Mouse (Mus musculus): Measurements from ENCODE around the gene Zdhhc17. TPM values are rescaled to one million over a fixed set of nuclear protein-coding genes. Genes with fewer than 3 reads are reported as not detected.

Gene Zdhhc17
- polyA plus RNA-seq, 1 experiment: 31.3 TPM

DNA sequence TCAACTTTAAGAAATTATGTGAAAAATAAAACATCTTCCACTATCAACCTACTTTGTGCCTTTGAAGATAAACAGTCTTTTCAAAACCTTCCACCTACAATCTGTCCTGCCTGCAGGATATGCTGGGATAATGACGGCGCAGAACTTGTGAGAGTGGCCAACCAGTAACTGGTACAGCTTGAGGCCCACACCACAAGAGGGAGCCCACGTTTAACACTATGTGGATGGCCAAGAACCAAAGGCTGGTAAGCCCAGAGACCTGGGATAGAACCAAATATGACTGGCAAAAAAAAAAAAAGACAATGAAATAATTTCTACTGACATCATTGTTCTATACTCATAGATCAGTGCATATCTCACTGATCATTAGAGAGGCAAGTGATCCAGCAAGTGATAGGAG, 35.5 kb downstream of the Zdhhc17 start:
- TF ChIP-seq POLR2A (IDR thresholded peaks at IDR 0.05; ENCODE audit: insufficient read depth, low read length) (no peak), CTCF (IDR thresholded peaks at IDR 0.05; ENCODE audit: low read depth, low read length) (peak; percentile 21)
- H3K36me3 ChIP-seq (ENCODE audit: control insufficient read depth, insufficient read depth, low read length, poor library complexity, severe bottlenecking): no peaks in the 10 kb centered on the region; the same call in 1 of the 2 replicates
- no peaks in the 10 kb centered on the region for H3K9me3 ChIP-seq (replicated peaks; ENCODE audit: control insufficient read depth, insufficient read depth, low read length, poor library complexity, severe bottlenecking)
- H3K27me3 ChIP-seq (ENCODE audit: control insufficient read depth, insufficient read depth, low read length, poor library complexity, severe bottlenecking): no peaks in the 10 kb centered on the region
- H3K4me3 ChIP-seq (ENCODE audit: low read depth, low read length): no peak overlapping the region
- no peak overlapping the region for H3K27ac ChIP-seq (ENCODE audit: insufficient read depth, low read length)
- H3K4me1 ChIP-seq (ENCODE audit: control insufficient read depth, insufficient read depth, low read length): no peaks in the 10 kb centered on the region
- no peak overlapping the region for H3K9ac ChIP-seq (ENCODE audit: low read depth, poor library complexity, severe bottlenecking)

DNA sequence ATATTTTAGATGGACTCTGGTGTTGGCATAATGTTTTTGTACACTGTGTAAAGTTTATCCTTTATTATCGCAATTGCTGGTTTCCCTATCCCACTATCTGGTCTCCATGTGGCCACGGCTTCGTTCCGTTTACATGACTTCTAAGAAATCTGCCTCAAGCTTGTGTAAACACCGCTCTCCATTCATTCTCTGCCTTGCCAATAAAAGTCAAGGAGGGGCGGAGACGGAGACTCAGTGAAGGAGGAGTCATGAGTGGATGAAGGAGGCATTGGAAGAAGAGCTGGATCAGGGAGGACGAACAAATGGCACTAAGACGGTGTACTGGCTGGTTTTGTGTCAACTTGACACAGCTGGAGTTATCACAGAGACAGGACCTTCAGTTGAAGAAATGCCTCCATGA, 37.9 kb downstream of the Zdhhc17 start:
- H3K9ac ChIP-seq (ENCODE audit: low read depth, poor library complexity, severe bottlenecking): no peak overlapping the region
- no peaks in the 10 kb centered on the region; the same call in 1 of the 2 replicates for H3K36me3 ChIP-seq (ENCODE audit: control insufficient read depth, insufficient read depth, low read length, poor library complexity, severe bottlenecking)
- no peak overlapping the region for H3K27ac ChIP-seq (ENCODE audit: insufficient read depth, low read length)
- TF ChIP-seq CTCF (IDR thresholded peaks at IDR 0.05; ENCODE audit: low read depth, low read length): no peak
- no peak for TF ChIP-seq POLR2A (IDR thresholded peaks at IDR 0.05; ENCODE audit: insufficient read depth, low read length)
- TF ChIP-seq EP300 (IDR thresholded peaks at IDR 0.05; ENCODE audit: insufficient read depth, low read depth, low read length): no peak
- no peak overlapping the region for H3K4me3 ChIP-seq (ENCODE audit: low read depth, low read length)
- no peaks in the 10 kb centered on the region for H3K27me3 ChIP-seq (ENCODE audit: control insufficient read depth, insufficient read depth, low read length, poor library complexity, severe bottlenecking)
- H3K9me3 ChIP-seq (replicated peaks; ENCODE audit: control insufficient read depth, insufficient read depth, low read length, poor library complexity, severe bottlenecking): no peaks in the 10 kb centered on the region
- H3K4me1 ChIP-seq (ENCODE audit: control insufficient read depth, insufficient read depth, low read length): no peaks in the 10 kb centered on the region

DNA sequence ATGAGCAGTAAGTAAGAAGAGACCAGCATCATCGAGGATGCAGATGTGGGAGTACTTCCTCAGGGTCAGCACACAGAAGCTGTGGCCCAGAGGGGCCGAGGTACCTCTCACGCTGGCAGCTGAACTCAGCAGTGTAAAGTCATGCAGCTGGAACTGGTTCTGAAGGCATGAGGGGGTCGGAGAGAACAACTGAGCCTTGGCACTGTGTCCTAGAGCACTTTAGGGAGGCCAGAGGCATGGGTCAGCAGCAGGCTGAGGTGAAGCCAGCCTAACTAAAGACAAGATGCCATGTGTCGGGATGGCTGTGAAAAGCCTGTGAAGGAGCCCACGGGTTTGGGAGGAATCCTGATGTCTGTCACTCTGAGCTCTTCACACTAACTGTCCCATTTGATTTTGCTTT, 38.5 kb downstream of the Zdhhc17 start:
- Histone ChIP-seq H3K36me3 (ENCODE audit: control insufficient read depth, insufficient read depth, low read length, poor library complexity, severe bottlenecking) (no peaks in the 10 kb centered on the region; the same call in 1 of the 2 replicates), H3K27me3 (ENCODE audit: control insufficient read depth, insufficient read depth, low read length, poor library complexity, severe bottlenecking) (no peaks in the 10 kb centered on the region), H3K9me3 (replicated peaks; ENCODE audit: control insufficient read depth, insufficient read depth, low read length, poor library complexity, severe bottlenecking) (no peaks in the 10 kb centered on the region), H3K9ac (ENCODE audit: low read depth, poor library complexity, severe bottlenecking) (no peak overlapping the region), H3K4me3 (ENCODE audit: low read depth, low read length) (no peak overlapping the region), H3K4me1 (ENCODE audit: control insufficient read depth, insufficient read depth, low read length) (no peaks in the 10 kb centered on the region), H3K27ac (ENCODE audit: insufficient read depth, low read length) (no peak overlapping the region)
- TF ChIP-seq CTCF (IDR thresholded peaks at IDR 0.05; ENCODE audit: low read depth, low read length) (no peak), POLR2A (IDR thresholded peaks at IDR 0.05; ENCODE audit: insufficient read depth, low read length) (no peak), EP300 (IDR thresholded peaks at IDR 0.05; ENCODE audit: insufficient read depth, low read depth, low read length) (no peak)

DNA sequence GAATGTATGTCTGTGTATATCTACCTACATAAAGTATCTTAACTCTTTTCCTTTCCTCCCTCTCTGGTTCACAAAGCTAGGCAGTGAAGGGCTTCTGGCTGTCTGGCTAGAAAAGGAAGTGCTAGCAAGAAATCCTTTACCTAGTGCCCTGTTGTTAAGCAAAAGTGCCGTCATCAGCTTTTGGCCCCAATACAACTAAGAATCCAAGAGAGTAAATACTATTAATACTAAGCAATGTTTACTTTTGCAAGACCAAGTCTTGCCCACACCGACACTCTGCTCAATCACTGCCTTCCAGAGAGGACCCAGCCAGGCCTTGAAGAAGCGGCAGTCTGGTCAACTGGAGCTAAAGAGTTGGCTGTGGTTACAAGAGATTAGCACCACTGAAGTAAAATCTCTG, 38.9 kb downstream of the Zdhhc17 start:
- no peak overlapping the region for H3K27ac ChIP-seq (ENCODE audit: insufficient read depth, low read length)
- no peaks in the 10 kb centered on the region for H3K4me1 ChIP-seq (ENCODE audit: control insufficient read depth, insufficient read depth, low read length)
- no peaks in the 10 kb centered on the region for H3K9me3 ChIP-seq (replicated peaks; ENCODE audit: control insufficient read depth, insufficient read depth, low read length, poor library complexity, severe bottlenecking)
- H3K9ac ChIP-seq (ENCODE audit: low read depth, poor library complexity, severe bottlenecking): no peak overlapping the region
- TF ChIP-seq CTCF (IDR thresholded peaks at IDR 0.05; ENCODE audit: low read depth, low read length) (no peak), POLR2A (IDR thresholded peaks at IDR 0.05; ENCODE audit: insufficient read depth, low read length) (no peak), EP300 (IDR thresholded peaks at IDR 0.05; ENCODE audit: insufficient read depth, low read depth, low read length) (no peak)
- no peaks in the 10 kb centered on the region; the same call in 1 of the 2 replicates for H3K36me3 ChIP-seq (ENCODE audit: control insufficient read depth, insufficient read depth, low read length, poor library complexity, severe bottlenecking)
- no peaks in the 10 kb centered on the region for H3K27me3 ChIP-seq (ENCODE audit: control insufficient read depth, insufficient read depth, low read length, poor library complexity, severe bottlenecking)
- H3K4me3 ChIP-seq (ENCODE audit: low read depth, low read length): no peak overlapping the region

DNA sequence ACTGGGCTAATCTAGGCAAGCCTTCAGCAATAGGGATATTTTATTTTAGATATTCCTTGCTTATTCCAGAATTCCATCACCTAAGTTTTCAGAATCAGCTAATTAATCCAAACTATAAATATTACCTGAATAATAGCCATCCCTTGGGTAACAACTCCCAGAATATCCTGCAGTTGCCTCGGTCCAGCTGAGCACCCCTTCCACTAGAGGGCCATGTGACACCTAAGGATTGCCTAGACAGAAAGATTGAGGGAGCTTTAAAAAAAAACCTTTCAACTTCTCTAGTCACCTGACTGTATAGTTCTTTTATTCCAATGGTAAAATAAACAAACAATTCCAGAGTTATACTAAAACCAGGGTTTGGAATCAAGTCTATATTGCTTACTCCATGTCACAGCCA, 47.8 kb downstream of the Zdhhc17 start:
- H3K27me3 ChIP-seq (ENCODE audit: control insufficient read depth, insufficient read depth, low read length, poor library complexity, severe bottlenecking): no peaks in the 10 kb centered on the region

DNA sequence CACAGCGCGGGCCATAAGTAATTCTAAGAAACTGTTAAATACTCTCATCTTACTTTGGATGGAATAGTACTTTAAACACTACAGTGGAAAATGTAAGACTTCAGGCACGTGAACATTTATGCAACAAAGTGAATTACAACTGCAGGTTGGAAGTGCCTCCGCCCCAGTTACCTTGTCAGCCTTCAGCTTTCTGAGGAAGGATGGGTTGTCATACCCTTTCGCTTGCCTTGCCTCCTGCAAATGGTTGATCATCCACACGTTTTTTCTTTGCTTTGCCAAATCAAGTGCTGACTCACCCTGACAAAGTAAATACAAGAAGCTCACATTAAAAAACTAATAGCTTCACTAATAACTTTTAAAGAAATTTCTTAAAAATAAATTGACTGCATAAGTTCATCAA, 49.1 kb downstream of the Zdhhc17 start:
- TF ChIP-seq CTCF (IDR thresholded peaks at IDR 0.05; ENCODE audit: low read depth, low read length) (no peak), EP300 (IDR thresholded peaks at IDR 0.05; ENCODE audit: insufficient read depth, low read depth, low read length) (no peak), POLR2A (IDR thresholded peaks at IDR 0.05; ENCODE audit: insufficient read depth, low read length) (no peak)
- Histone ChIP-seq H3K36me3 (ENCODE audit: control insufficient read depth, insufficient read depth, low read length, poor library complexity, severe bottlenecking) (no peaks in the 10 kb centered on the region; the same call in 1 of the 2 replicates), H3K27ac (ENCODE audit: insufficient read depth, low read length) (no peak overlapping the region), H3K27me3 (ENCODE audit: control insufficient read depth, insufficient read depth, low read length, poor library complexity, severe bottlenecking) (no peaks in the 10 kb centered on the region), H3K9ac (ENCODE audit: low read depth, poor library complexity, severe bottlenecking) (no peak overlapping the region), H3K4me1 (ENCODE audit: control insufficient read depth, insufficient read depth, low read length) (no peaks in the 10 kb centered on the region), H3K9me3 (replicated peaks; ENCODE audit: control insufficient read depth, insufficient read depth, low read length, poor library complexity, severe bottlenecking) (no peaks in the 10 kb centered on the region), H3K4me3 (ENCODE audit: low read depth, low read length) (no peak overlapping the region)

More for the DNA sequence above, 47.8 kb downstream of the Zdhhc17 start:
- Histone ChIP-seq H3K9ac (ENCODE audit: low read depth, poor library complexity, severe bottlenecking) (no peak overlapping the region), H3K4me3 (ENCODE audit: low read depth, low read length) (no peak overlapping the region), H3K27ac (ENCODE audit: insufficient read depth, low read length) (no peak overlapping the region), H3K9me3 (replicated peaks; ENCODE audit: control insufficient read depth, insufficient read depth, low read length, poor library complexity, severe bottlenecking) (no peaks in the 10 kb centered on the region), H3K4me1 (ENCODE audit: control insufficient read depth, insufficient read depth, low read length) (no peaks in the 10 kb centered on the region), H3K36me3 (ENCODE audit: control insufficient read depth, insufficient read depth, low read length, poor library complexity, severe bottlenecking) (no peaks in the 10 kb centered on the region)
- TF ChIP-seq POLR2A (IDR thresholded peaks at IDR 0.05; ENCODE audit: insufficient read depth, low read length) (no peak), CTCF (IDR thresholded peaks at IDR 0.05; ENCODE audit: low read depth, low read length) (peak; percentile 23)
